Mouse (Mus musculus): Measurements from ENCODE around the gene Olfr1298. TPM values are rescaled to one million over a fixed set of nuclear protein-coding genes. Genes with fewer than 3 reads are reported as not detected.

Gene Olfr1298
- polyA plus RNA-seq (2015; fragmentation: Nextera tagmentation; extraction: Ambion mirVana): not detected in 2 replicates

DNA sequence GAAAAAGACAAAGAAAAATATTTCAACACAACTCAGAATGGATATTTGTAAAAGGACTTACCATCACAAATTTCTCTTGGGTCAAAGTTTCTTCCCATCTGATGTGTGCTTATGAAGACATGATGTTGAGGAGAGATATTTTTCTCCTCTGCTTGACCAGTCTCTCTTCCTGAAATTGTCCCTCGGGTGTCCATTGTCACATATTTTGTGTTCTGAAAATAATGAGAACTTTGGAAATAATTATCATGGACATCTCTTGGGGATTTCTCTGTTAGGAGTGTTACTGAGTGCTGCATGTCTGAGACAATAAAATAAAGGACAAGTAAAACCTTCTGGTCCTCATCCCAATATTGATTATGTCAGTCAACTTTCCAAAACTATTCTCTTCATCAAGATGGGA, at the start of gene Olfr1298:
Olfr1298 (minus strand) TSS at position 101 of the 400 bp plus-strand sequence.

DNA sequence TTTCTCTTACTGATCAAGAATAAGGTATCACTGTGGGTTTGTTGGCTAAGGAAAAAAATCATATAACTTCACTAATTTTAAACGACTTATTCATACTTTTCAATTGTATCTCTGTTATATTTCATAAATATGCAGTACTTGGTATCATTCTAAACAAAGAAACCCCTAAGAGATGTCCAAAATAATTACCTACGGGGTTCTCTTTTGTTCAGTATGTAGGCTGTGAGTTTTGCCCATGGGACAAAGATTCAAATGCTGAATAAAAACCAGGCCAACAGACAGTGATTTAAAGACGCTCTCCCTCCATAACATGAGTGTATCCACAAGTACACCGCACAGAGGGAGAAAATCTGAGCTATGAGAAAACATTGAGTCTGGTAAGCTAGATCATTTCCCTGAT, 12.1 kb upstream of the Olfr1298 start, which contains the start of gene Olfr1299:
Olfr1299 (plus strand) TSS at position 301 of the 400 bp plus-strand sequence.

GRCm38 (mm10) chr2:111626397-111626796, 22.6 kb downstream of the Olfr1298 start, which contains the start of gene Olfr1297:
TSS of gene Olfr1297 (minus strand) at chr2:111626497.

Other genes with a start within 250 kb of the Olfr1298 start
- gene Olfr1286, start 226.1 kb downstream of the Olfr1298 start, polyA plus RNA-seq (2015; fragmentation: Nextera tagmentation; extraction: Ambion mirVana): not detected in 2 replicates
- not detected in 2 replicates for gene Olfr1287, start 200.1 kb downstream of the Olfr1298 start, polyA plus RNA-seq (2015; fragmentation: Nextera tagmentation; extraction: Ambion mirVana)
- gene Olfr1288, start 175.1 kb downstream of the Olfr1298 start, polyA plus RNA-seq (2015; fragmentation: Nextera tagmentation; extraction: Ambion mirVana): not detected in 2 replicates
- not detected in 2 replicates for gene Olfr1289, start 168.4 kb downstream of the Olfr1298 start, polyA plus RNA-seq (2015; fragmentation: Nextera tagmentation; extraction: Ambion mirVana)
- not detected in 2 replicates for gene Olfr1290, start 155.4 kb downstream of the Olfr1298 start, polyA plus RNA-seq (2015; fragmentation: Nextera tagmentation; extraction: Ambion mirVana)
- not detected in 2 replicates for gene Olfr1291-ps1, start 152.0 kb downstream of the Olfr1298 start, polyA plus RNA-seq (2015; fragmentation: Nextera tagmentation; extraction: Ambion mirVana)
- not detected in 2 replicates for gene Olfr1293-ps, start 124.0 kb downstream of the Olfr1298 start, polyA plus RNA-seq (2015; fragmentation: Nextera tagmentation; extraction: Ambion mirVana)
- gene Olfr1294, start 108.9 kb downstream of the Olfr1298 start, polyA plus RNA-seq (2015; fragmentation: Nextera tagmentation; extraction: Ambion mirVana): not detected in 2 replicates
- not detected in 2 replicates for gene Olfr1295, start 79.5 kb downstream of the Olfr1298 start, polyA plus RNA-seq (2015; fragmentation: Nextera tagmentation; extraction: Ambion mirVana)
- not detected in 2 replicates for gene Olfr1297, start 22.7 kb downstream of the Olfr1298 start, polyA plus RNA-seq (2015; fragmentation: Nextera tagmentation; extraction: Ambion mirVana)
- gene Olfr1299, start 12.2 kb upstream of the Olfr1298 start, polyA plus RNA-seq (2015; fragmentation: Nextera tagmentation; extraction: Ambion mirVana): not detected in 2 replicates
- gene Olfr1301, start 101.8 kb upstream of the Olfr1298 start, polyA plus RNA-seq (2015; fragmentation: Nextera tagmentation; extraction: Ambion mirVana): not detected in 2 replicates
- gene Olfr1302, start 128.2 kb upstream of the Olfr1298 start, polyA plus RNA-seq (2015; fragmentation: Nextera tagmentation; extraction: Ambion mirVana): not detected in 2 replicates
- not detected in 2 replicates for gene Olfr1303, start 171.1 kb upstream of the Olfr1298 start, polyA plus RNA-seq (2015; fragmentation: Nextera tagmentation; extraction: Ambion mirVana)
- not detected in 2 replicates for gene Olfr1305, start 227.9 kb upstream of the Olfr1298 start, polyA plus RNA-seq (2015; fragmentation: Nextera tagmentation; extraction: Ambion mirVana)

All from neural tube, postnatal 0 days (tissue).